Mouse (Mus musculus): ENCODE measurements around the gene Sipa1l1. TPM values are rescaled to one million over a fixed set of nuclear protein-coding genes. Genes with fewer than 3 reads are reported as not detected.

The Sipa1l1 gene
- polyA plus RNA-seq, 1 experiment from 2014 or later, result 41.7 TPM

- no peak overlapping the region for H3K27ac ChIP-seq
- no peaks in the 10 kb centered on the region for H3K9me3 ChIP-seq
- H3K4me2 ChIP-seq, result no peak overlapping the region
- H3K36me3 ChIP-seq (replicated peaks), result no peaks in the 10 kb centered on the region; the same call in 1 of the 2 replicates
- WGBS, result 90% methylated on average over 6 of the region's 6 CpGs
- no peaks in the 10 kb centered on the region for H3K4me1 ChIP-seq
- no peak overlapping the region for H3K4me3 ChIP-seq (replicated peaks)
- H3K9ac ChIP-seq, result no peak overlapping the region
- ATAC-seq (ENCODE audit: low FRiP score), result no peak
- H3K27me3 ChIP-seq, result no peaks in the 10 kb centered on the region
Observed at GRCm38 (mm10) chr12:82245219-82245618, 76.1 kb downstream of the Sipa1l1 start.

- H3K9me3 ChIP-seq, result no peaks in the 10 kb centered on the region
- no peak for ATAC-seq (ENCODE audit: low FRiP score)
- no peak overlapping the region for H3K9ac ChIP-seq
- no peak overlapping the region for H3K4me2 ChIP-seq
- no peaks in the 10 kb centered on the region; the same call in 1 of the 2 replicates for H3K36me3 ChIP-seq (replicated peaks)
- 95% methylated on average over 3 of the region's 3 CpGs for WGBS
- H3K27me3 ChIP-seq, result no peaks in the 10 kb centered on the region
- no peak overlapping the region for H3K4me3 ChIP-seq (replicated peaks)
- H3K4me1 ChIP-seq, result no peaks in the 10 kb centered on the region
- no peak overlapping the region for H3K27ac ChIP-seq
Observed at GRCm38 (mm10) chr12:82246422-82246821, 77.3 kb downstream of the Sipa1l1 start.

- WGBS, result 93% methylated on average over 14 of the region's 14 CpGs
- Histone ChIP-seq H3K9ac (no peak overlapping the region), H3K36me3 (replicated peaks) (no peaks in the 10 kb centered on the region; the same call in 1 of the 2 replicates), H3K4me2 (no peak overlapping the region), H3K4me1 (no peaks in the 10 kb centered on the region), H3K27me3 (no peaks in the 10 kb centered on the region), H3K9me3 (no peaks in the 10 kb centered on the region), H3K27ac (no peak overlapping the region), H3K4me3 (replicated peaks) (no peak overlapping the region)
- ATAC-seq (ENCODE audit: low FRiP score), result no peak
Observed at GRCm38 (mm10) chr12:82247371-82248258, 78.5 kb downstream of the Sipa1l1 start.

- H3K27me3 ChIP-seq, result no peaks in the 10 kb centered on the region
- H3K4me2 ChIP-seq, result no peak overlapping the region
- H3K4me3 ChIP-seq (replicated peaks), result no peak overlapping the region
- 76% methylated on average over 3 of the region's 3 CpGs for WGBS
- no peak for ATAC-seq (ENCODE audit: low FRiP score)
- no peak overlapping the region for H3K9ac ChIP-seq
- H3K27ac ChIP-seq, result no peak overlapping the region
- no peaks in the 10 kb centered on the region for H3K4me1 ChIP-seq
- no peaks in the 10 kb centered on the region; the same call in 1 of the 2 replicates for H3K36me3 ChIP-seq (replicated peaks)
- H3K9me3 ChIP-seq, result no peaks in the 10 kb centered on the region
Observed at GRCm38 (mm10) chr12:82248501-82248900, 79.4 kb downstream of the Sipa1l1 start.

- 82% methylated on average over 2 of the region's 2 CpGs for WGBS
- no peak for ATAC-seq (ENCODE audit: low FRiP score)
- no peaks in the 10 kb centered on the region for H3K36me3 ChIP-seq (replicated peaks)
Observed at GRCm38 (mm10) chr12:82251328-82251727, 82.2 kb downstream of the Sipa1l1 start.

GRCm38 (mm10) chr12:82254076-82254475, 85.0 kb downstream of the Sipa1l1 start:
- WGBS, result 93% methylated on average over 5 of the region's 5 CpGs

More at GRCm38 (mm10) chr12:82251328-82251727, 82.2 kb downstream of the Sipa1l1 start:
- Histone ChIP-seq H3K9ac (no peak overlapping the region), H3K9me3 (no peaks in the 10 kb centered on the region), H3K4me3 (replicated peaks) (no peak overlapping the region), H3K4me2 (no peak overlapping the region), H3K4me1 (0 out of 2 replicates have a peak, but pooled peaks cover 3% of the 10 kb centered on the region), H3K27me3 (no peaks in the 10 kb centered on the region), H3K27ac (no peak overlapping the region)

GRCm38 (mm10) chr12:82256012-82256411, 86.9 kb downstream of the Sipa1l1 start:
- no peaks in the 10 kb centered on the region for H3K36me3 ChIP-seq (replicated peaks)
- 0 out of 2 replicates have a peak, but pooled peaks cover 3% of the 10 kb centered on the region for H3K4me1 ChIP-seq
- H3K4me2 ChIP-seq, result no peak overlapping the region
- H3K27ac ChIP-seq, result no peak overlapping the region
- 86% methylated on average over 5 of the region's 5 CpGs for WGBS
- no peaks in the 10 kb centered on the region for H3K27me3 ChIP-seq
- H3K9ac ChIP-seq, result no peak overlapping the region
- no peak for ATAC-seq (ENCODE audit: low FRiP score)
- H3K4me3 ChIP-seq (replicated peaks), result no peak overlapping the region
- no peaks in the 10 kb centered on the region for H3K9me3 ChIP-seq

More at GRCm38 (mm10) chr12:82254076-82254475, 85.0 kb downstream of the Sipa1l1 start:
- no peaks in the 10 kb centered on the region for H3K36me3 ChIP-seq (replicated peaks)
- H3K4me2 ChIP-seq, result no peak overlapping the region
- no peak overlapping the region for H3K27ac ChIP-seq
- H3K27me3 ChIP-seq, result no peaks in the 10 kb centered on the region
- H3K9ac ChIP-seq, result no peak overlapping the region
- no peak for ATAC-seq (ENCODE audit: low FRiP score)
- 0 out of 2 replicates have a peak, but pooled peaks cover 3% of the 10 kb centered on the region for H3K4me1 ChIP-seq
- no peak overlapping the region for H3K4me3 ChIP-seq (replicated peaks)
- no peaks in the 10 kb centered on the region for H3K9me3 ChIP-seq

GRCm38 (mm10) chr12:82256921-82257500, 87.9 kb downstream of the Sipa1l1 start:
- H3K27ac ChIP-seq, result no peak overlapping the region
- 0 out of 2 replicates have a peak, but pooled peaks cover 3% of the 10 kb centered on the region for H3K4me1 ChIP-seq
- no peak overlapping the region for H3K4me3 ChIP-seq (replicated peaks)
- H3K4me2 ChIP-seq, result no peak overlapping the region
- WGBS, result 87% methylated on average over 6 of the region's 6 CpGs
- no peaks in the 10 kb centered on the region for H3K9me3 ChIP-seq
- no peaks in the 10 kb centered on the region for H3K27me3 ChIP-seq
- ATAC-seq (ENCODE audit: low FRiP score), result no peak
- no peak overlapping the region for H3K9ac ChIP-seq
- no peaks in the 10 kb centered on the region for H3K36me3 ChIP-seq (replicated peaks)

- Histone ChIP-seq H3K27me3 (no peaks in the 10 kb centered on the region), H3K4me2 (no peak overlapping the region), H3K36me3 (replicated peaks) (no peaks in the 10 kb centered on the region), H3K27ac (no peak overlapping the region), H3K9ac (no peak overlapping the region), H3K9me3 (no peaks in the 10 kb centered on the region), H3K4me3 (replicated peaks) (no peak overlapping the region), H3K4me1 (0 out of 2 replicates have a peak, but pooled peaks cover 3% of the 10 kb centered on the region)
- 90% methylated on average over 6 of the region's 6 CpGs for WGBS
- ATAC-seq (ENCODE audit: low FRiP score), result no peak
Observed at GRCm38 (mm10) chr12:82257994-82258785, 89.1 kb downstream of the Sipa1l1 start.

GRCm38 (mm10) chr12:82263443-82263842, 94.3 kb downstream of the Sipa1l1 start:
- Histone ChIP-seq H3K27me3 (no peaks in the 10 kb centered on the region), H3K9ac (no peak overlapping the region), H3K4me3 (replicated peaks) (no peak overlapping the region), H3K4me2 (no peak overlapping the region), H3K9me3 (no peaks in the 10 kb centered on the region), H3K27ac (no peak overlapping the region), H3K36me3 (replicated peaks) (no peaks in the 10 kb centered on the region), H3K4me1 (no peaks in the 10 kb centered on the region)
- ATAC-seq (ENCODE audit: low FRiP score), result no peak
- WGBS, result 93% methylated on average over 7 of the region's 7 CpGs

- no peaks in the 10 kb centered on the region for H3K9me3 ChIP-seq
- no peak overlapping the region for H3K4me2 ChIP-seq
- H3K9ac ChIP-seq, result no peak overlapping the region
- H3K27me3 ChIP-seq, result no peaks in the 10 kb centered on the region
- 93% methylated on average over 5 of the region's 5 CpGs for WGBS
- no peak overlapping the region for H3K4me3 ChIP-seq (replicated peaks)
- no peaks in the 10 kb centered on the region for H3K36me3 ChIP-seq (replicated peaks)
- no peak for ATAC-seq (ENCODE audit: low FRiP score)
- no peaks in the 10 kb centered on the region for H3K4me1 ChIP-seq
- no peak overlapping the region for H3K27ac ChIP-seq
Observed at GRCm38 (mm10) chr12:82264083-82264851, 95.1 kb downstream of the Sipa1l1 start.
